Mouse (Mus musculus): ENCODE data around the gene Itpkb. TPM values are rescaled to one million over a fixed set of nuclear protein-coding genes. Genes with fewer than 3 reads are reported as not detected.

The Itpkb gene
- polyA plus RNA-seq (2012; rRNA removed): 8.0 and 8.1 TPM in 2 replicates

DNA sequence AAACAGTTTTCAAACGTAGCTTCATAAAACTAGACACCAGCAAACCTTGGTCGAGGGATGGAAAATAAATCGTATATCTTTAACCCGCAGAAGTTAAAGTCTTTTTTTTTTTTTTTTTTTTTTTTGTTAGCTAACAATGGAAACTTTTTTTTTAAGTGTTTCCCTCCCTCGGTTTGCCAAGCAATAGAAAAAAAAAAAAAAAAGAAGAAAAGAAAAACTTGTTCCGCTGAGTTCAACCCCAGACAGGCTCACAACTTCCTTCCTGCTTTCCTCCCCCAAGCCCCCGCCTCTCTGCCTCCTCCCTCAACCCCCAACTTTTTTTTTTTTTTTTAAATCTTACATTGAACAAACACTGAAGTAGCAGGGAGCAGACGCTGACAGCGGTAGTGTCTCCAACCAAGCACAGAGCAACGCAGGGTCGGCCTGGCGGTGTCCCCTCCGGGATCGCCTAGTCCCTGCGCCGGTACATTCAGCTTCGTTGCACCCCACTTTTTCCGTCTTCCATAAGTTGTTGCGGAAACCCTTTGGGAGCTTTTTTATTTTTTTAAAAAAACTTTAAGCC, at the start of gene Itpkb:
Gene Itpkb, plus strand, starts transcription at position 341 of the 562 bp plus-strand sequence.
- peak within 1 kb of the TSS; percentile 94 for H3K27ac ChIP-seq (ENCODE audit: insufficient read depth, low read length)
- H3K4me1 ChIP-seq (ENCODE audit: control insufficient read depth, insufficient read depth, low read length): peaks cover 3% of the 10 kb centered on the region; the same call in 1 of the 2 replicates
- peak within 1 kb of the TSS; percentile 84 for H3K4me3 ChIP-seq (ENCODE audit: insufficient read depth, low read length)
- TF ChIP-seq POLR2A (IDR thresholded peaks at IDR 0.05; ENCODE audit: extremely low read depth, insufficient read depth, low read length): peak; percentile 58; the same call in 1 of the 2 replicates
- TF ChIP-seq CTCF (IDR thresholded peaks at IDR 0.05; ENCODE audit: extremely low read depth, insufficient read depth, low read length): no peak

- no peak for TF ChIP-seq POLR2A (IDR thresholded peaks at IDR 0.05; ENCODE audit: extremely low read depth, insufficient read depth, low read length)
- no peak for TF ChIP-seq CTCF (IDR thresholded peaks at IDR 0.05; ENCODE audit: extremely low read depth, insufficient read depth, low read length)
- Histone ChIP-seq H3K4me1 (ENCODE audit: control insufficient read depth, insufficient read depth, low read length) (peaks cover 3% of the 10 kb centered on the region; the same call in 1 of the 2 replicates), H3K27ac (ENCODE audit: insufficient read depth, low read length) (no peak overlapping the region), H3K4me3 (ENCODE audit: insufficient read depth, low read length) (no peak overlapping the region)
Measured at GRCm38 (mm10) chr1:180282581-180282980, 47.7 kb upstream of the Itpkb start.

- Histone ChIP-seq H3K27ac (ENCODE audit: insufficient read depth, low read length) (no peak overlapping the region), H3K4me3 (ENCODE audit: insufficient read depth, low read length) (no peak overlapping the region), H3K4me1 (ENCODE audit: control insufficient read depth, insufficient read depth, low read length) (peaks cover 3% of the 10 kb centered on the region; the same call in 1 of the 2 replicates)
- TF ChIP-seq POLR2A (IDR thresholded peaks at IDR 0.05; ENCODE audit: extremely low read depth, insufficient read depth, low read length): no peak
- TF ChIP-seq CTCF (IDR thresholded peaks at IDR 0.05; ENCODE audit: extremely low read depth, insufficient read depth, low read length): peak; percentile 20; the same call in 1 of the 2 replicates
Measured at GRCm38 (mm10) chr1:180283813-180284768, 46.2 kb upstream of the Itpkb start.

DNA sequence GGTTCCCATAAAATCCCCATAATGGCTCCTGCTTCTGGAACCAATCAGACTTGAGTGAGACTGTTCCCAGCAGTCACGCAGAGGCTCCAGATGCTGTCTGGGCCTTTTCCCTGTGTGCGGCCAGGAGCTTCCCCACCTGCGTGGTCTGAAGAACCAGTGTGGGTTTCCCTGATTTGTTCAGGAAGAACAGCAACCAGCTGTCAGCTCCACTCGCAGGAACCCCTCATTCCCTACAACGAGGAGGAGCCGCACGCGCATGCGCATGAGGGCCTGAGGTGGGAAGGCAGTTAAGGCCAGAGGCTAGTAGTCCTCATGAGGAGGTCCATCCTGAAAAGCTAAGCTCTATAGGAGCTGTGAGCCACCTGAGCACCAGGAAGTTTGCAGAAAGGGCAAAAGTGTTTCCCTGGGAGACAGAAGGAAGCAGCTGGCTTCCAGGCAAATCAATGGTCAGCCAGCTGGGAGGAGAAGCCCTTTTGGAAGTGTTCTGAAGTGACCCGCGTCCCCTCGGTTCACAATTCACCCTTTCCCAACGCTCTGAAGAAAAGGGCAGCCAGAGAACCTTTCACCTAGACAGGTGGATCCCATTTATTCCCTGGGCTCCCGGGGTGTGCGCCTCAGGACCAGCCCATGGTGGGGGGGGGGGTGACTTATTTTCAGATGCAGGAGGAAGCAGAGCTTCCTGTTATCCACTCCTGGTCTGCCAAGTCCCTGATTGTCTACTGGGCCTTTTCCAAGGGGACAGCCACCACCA, 44.0 kb upstream of the Itpkb start:
- Histone ChIP-seq H3K4me3 (ENCODE audit: insufficient read depth, low read length) (no peak overlapping the region), H3K27ac (ENCODE audit: insufficient read depth, low read length) (no peak overlapping the region), H3K4me1 (ENCODE audit: control insufficient read depth, insufficient read depth, low read length) (peaks cover 3% of the 10 kb centered on the region; the same call in 1 of the 2 replicates)
- TF ChIP-seq POLR2A (IDR thresholded peaks at IDR 0.05; ENCODE audit: extremely low read depth, insufficient read depth, low read length): no peak
- TF ChIP-seq CTCF (IDR thresholded peaks at IDR 0.05; ENCODE audit: extremely low read depth, insufficient read depth, low read length): no peak

GRCm38 (mm10) chr1:180288227-180288626, 42.1 kb upstream of the Itpkb start:
- Histone ChIP-seq H3K4me3 (ENCODE audit: insufficient read depth, low read length) (no peak overlapping the region), H3K4me1 (ENCODE audit: control insufficient read depth, insufficient read depth, low read length) (peaks cover 3% of the 10 kb centered on the region; the same call in 1 of the 2 replicates), H3K27ac (ENCODE audit: insufficient read depth, low read length) (no peak overlapping the region)
- TF ChIP-seq CTCF (IDR thresholded peaks at IDR 0.05; ENCODE audit: extremely low read depth, insufficient read depth, low read length) (no peak), POLR2A (IDR thresholded peaks at IDR 0.05; ENCODE audit: extremely low read depth, insufficient read depth, low read length) (no peak)

GRCm38 (mm10) chr1:180288872-180289468, 41.3 kb upstream of the Itpkb start:
- no peak overlapping the region for H3K4me3 ChIP-seq (ENCODE audit: insufficient read depth, low read length)
- H3K4me1 ChIP-seq (ENCODE audit: control insufficient read depth, insufficient read depth, low read length): peaks cover under 1% of the 10 kb centered on the region; the same call in 1 of the 2 replicates
- no peak for TF ChIP-seq CTCF (IDR thresholded peaks at IDR 0.05; ENCODE audit: extremely low read depth, insufficient read depth, low read length)
- no peak for TF ChIP-seq POLR2A (IDR thresholded peaks at IDR 0.05; ENCODE audit: extremely low read depth, insufficient read depth, low read length)
- H3K27ac ChIP-seq (ENCODE audit: insufficient read depth, low read length): no peak overlapping the region

GRCm38 (mm10) chr1:180289788-180290187, 40.5 kb upstream of the Itpkb start:
- H3K4me3 ChIP-seq (ENCODE audit: insufficient read depth, low read length): no peak overlapping the region
- H3K27ac ChIP-seq (ENCODE audit: insufficient read depth, low read length): no peak overlapping the region
- TF ChIP-seq CTCF (IDR thresholded peaks at IDR 0.05; ENCODE audit: extremely low read depth, insufficient read depth, low read length) (no peak), POLR2A (IDR thresholded peaks at IDR 0.05; ENCODE audit: extremely low read depth, insufficient read depth, low read length) (no peak)
- H3K4me1 ChIP-seq (ENCODE audit: control insufficient read depth, insufficient read depth, low read length): no peaks in the 10 kb centered on the region

GRCm38 (mm10) chr1:180290358-180290757, 39.9 kb upstream of the Itpkb start:
- Histone ChIP-seq H3K4me1 (ENCODE audit: control insufficient read depth, insufficient read depth, low read length) (no peaks in the 10 kb centered on the region), H3K4me3 (ENCODE audit: insufficient read depth, low read length) (no peak overlapping the region), H3K27ac (ENCODE audit: insufficient read depth, low read length) (no peak overlapping the region)
- no peak for TF ChIP-seq POLR2A (IDR thresholded peaks at IDR 0.05; ENCODE audit: extremely low read depth, insufficient read depth, low read length)
- no peak for TF ChIP-seq CTCF (IDR thresholded peaks at IDR 0.05; ENCODE audit: extremely low read depth, insufficient read depth, low read length)

DNA sequence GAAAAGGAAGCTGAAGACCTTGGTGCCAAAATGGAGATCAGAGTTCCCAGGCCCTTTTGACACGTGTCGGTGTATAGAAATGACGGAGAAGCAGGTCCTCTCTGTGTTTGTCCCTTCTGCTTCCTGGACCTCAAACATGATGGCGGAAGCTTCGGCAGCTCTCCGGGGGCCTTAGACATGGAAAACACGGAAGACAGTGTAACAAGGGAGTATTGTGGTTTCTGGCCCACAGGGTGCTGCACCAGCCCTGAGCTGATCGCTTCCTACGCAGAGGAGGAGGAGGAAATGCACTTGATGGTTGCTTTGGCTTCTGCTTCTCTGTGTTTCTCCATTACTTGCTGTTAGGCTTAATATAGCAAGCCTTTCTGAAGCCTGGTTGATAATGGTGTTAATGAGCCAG, 34.2 kb upstream of the Itpkb start:
- Histone ChIP-seq H3K27ac (ENCODE audit: insufficient read depth, low read length) (no peak overlapping the region), H3K4me3 (ENCODE audit: insufficient read depth, low read length) (no peak overlapping the region), H3K4me1 (ENCODE audit: control insufficient read depth, insufficient read depth, low read length) (no peaks in the 10 kb centered on the region)
- TF ChIP-seq POLR2A (IDR thresholded peaks at IDR 0.05; ENCODE audit: extremely low read depth, insufficient read depth, low read length): no peak
- no peak for TF ChIP-seq CTCF (IDR thresholded peaks at IDR 0.05; ENCODE audit: extremely low read depth, insufficient read depth, low read length)

Data from cortical plate, adult 2 months (tissue).